Mouse (Mus musculus): ENCODE data around the gene Sh3rf3. TPM values are rescaled to one million over a fixed set of nuclear protein-coding genes. Genes with fewer than 3 reads are reported as not detected.
"Not testable (repeated sequence)": the region's sequence is repeated elsewhere in the genome, so short reads cannot be mapped to it uniquely, and the experiment has no call there.

Gene Sh3rf3
- total RNA-seq, 1 experiment, result 1.6 TPM

DNA sequence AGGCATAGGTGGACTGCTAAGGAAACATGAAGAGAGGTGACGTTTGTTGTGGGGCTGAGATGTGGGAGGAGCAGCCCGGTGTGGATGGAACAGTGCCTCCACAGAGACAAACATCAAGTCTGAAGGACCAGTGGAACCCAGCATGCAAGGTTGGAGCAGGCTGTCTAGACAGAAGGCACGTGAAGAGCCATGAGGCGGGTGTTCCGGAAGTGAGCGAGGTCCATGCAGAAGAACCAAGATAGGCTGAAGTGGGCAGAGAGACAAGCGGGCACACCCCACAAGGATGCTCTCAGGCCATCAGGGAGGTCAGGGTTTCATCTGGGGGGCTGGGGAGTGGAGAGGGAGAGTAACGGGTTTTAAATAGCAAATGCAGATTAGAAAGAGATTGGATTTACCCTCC, 278.4 kb downstream of the Sh3rf3 start:
- Histone ChIP-seq H3K27ac (ENCODE audit: insufficient read depth, low read depth, low read length, poor library complexity, severe bottlenecking) (no peak overlapping the region), H3K4me1 (ENCODE audit: control insufficient read depth in 2 of 2, insufficient read depth in 2 of 2, low read length in 2 of 2, poor library complexity in 1 of 2) (no peaks in the 10 kb centered on the region)
- in situ Hi-C loops (cut with MboI; ENCODE audit: low sequenced_read_pairs in 2 of 2, unreplicated experiment in 2 of 2), result no loop called here

DNA sequence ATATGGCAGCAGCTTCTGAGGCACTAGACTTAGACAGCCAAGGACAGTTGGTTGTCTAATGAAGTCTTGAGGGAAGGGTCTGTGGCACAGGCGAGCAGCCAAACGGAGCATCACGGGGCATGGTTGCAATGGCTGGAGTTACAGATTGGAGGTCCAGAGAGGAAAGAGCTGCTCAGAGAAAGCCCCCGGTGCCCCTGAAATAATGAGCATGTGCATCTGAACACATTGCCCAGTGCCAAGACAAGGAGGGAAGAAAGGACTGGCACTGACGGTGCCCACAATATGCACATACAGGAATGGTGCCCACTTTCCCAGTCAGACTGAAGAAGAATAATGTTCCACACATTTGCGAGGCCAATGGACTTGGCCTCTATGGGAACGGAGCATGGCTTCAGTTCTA, 278.8 kb downstream of the Sh3rf3 start:
- Histone ChIP-seq H3K36me3 (ENCODE audit: control insufficient read depth, insufficient read depth, low read length, poor library complexity, severe bottlenecking) (no peaks in the 10 kb centered on the region), H3K4me3 (ENCODE audit: insufficient read depth in 1 of 2, low read depth in 1 of 2, low read length in 2 of 2, poor library complexity in 1 of 2, severe bottlenecking in 1 of 2) (no peak overlapping the region), H3K9ac (ENCODE audit: insufficient read depth, low read depth, low read length, poor library complexity, severe bottlenecking) (no peak overlapping the region), H3K9me3 (ENCODE audit: control insufficient read depth, insufficient read depth, low read depth, low read length) (no peaks in the 10 kb centered on the region), H3K4me1 (ENCODE audit: control insufficient read depth in 2 of 2, insufficient read depth in 2 of 2, low read length in 2 of 2, poor library complexity in 1 of 2) (no peaks in the 10 kb centered on the region), H3K27ac (ENCODE audit: insufficient read depth, low read depth, low read length, poor library complexity, severe bottlenecking) (no peak overlapping the region)
- TF ChIP-seq ZC3H11A (IDR thresholded peaks at IDR 0.05; ENCODE audit: borderline replicate concordance, low read depth, low read length), result no peak
- no peak for TF ChIP-seq ZNF384 (IDR thresholded peaks at IDR 0.05; ENCODE audit: low read depth, low read length)
- in situ Hi-C loops (cut with MboI; ENCODE audit: low sequenced_read_pairs in 2 of 2, unreplicated experiment in 2 of 2), result no loop called here
- DNase-seq (ENCODE audit: low read depth, low spot score), result no peak

More for the DNA sequence above, 278.4 kb downstream of the Sh3rf3 start:
- Histone ChIP-seq H3K36me3 (ENCODE audit: control insufficient read depth, insufficient read depth, low read length, poor library complexity, severe bottlenecking) (no peaks in the 10 kb centered on the region), H3K9me3 (ENCODE audit: control insufficient read depth, insufficient read depth, low read depth, low read length) (no peaks in the 10 kb centered on the region), H3K9ac (ENCODE audit: insufficient read depth, low read depth, low read length, poor library complexity, severe bottlenecking) (no peak overlapping the region), H3K4me3 (ENCODE audit: insufficient read depth in 1 of 2, low read depth in 1 of 2, low read length in 2 of 2, poor library complexity in 1 of 2, severe bottlenecking in 1 of 2) (no peak overlapping the region)
- DNase-seq (ENCODE audit: low read depth, low spot score), result no peak
- no peak for TF ChIP-seq ZNF384 (IDR thresholded peaks at IDR 0.05; ENCODE audit: low read depth, low read length)
- TF ChIP-seq HCFC1 (IDR thresholded peaks at IDR 0.05; ENCODE audit: borderline replicate concordance, insufficient read depth, low read length), result no peak
- TF ChIP-seq CHD2 (IDR thresholded peaks at IDR 0.05; ENCODE audit: low read depth, low read length), result no peak
- no peak for TF ChIP-seq MAFK (IDR thresholded peaks at IDR 0.05; ENCODE audit: insufficient read depth, low read depth, low read length)
- no peak for TF ChIP-seq ZC3H11A (IDR thresholded peaks at IDR 0.05; ENCODE audit: borderline replicate concordance, low read depth, low read length)

- H3K4me1 ChIP-seq (ENCODE audit: control insufficient read depth in 2 of 2, insufficient read depth in 2 of 2, low read length in 2 of 2, poor library complexity in 1 of 2); H3K27ac ChIP-seq (ENCODE audit: insufficient read depth, low read depth, low read length, poor library complexity, severe bottlenecking); H3K9me3 ChIP-seq (ENCODE audit: control insufficient read depth, insufficient read depth, low read depth, low read length); in situ Hi-C loops (cut with MboI; ENCODE audit: low sequenced_read_pairs in 2 of 2, unreplicated experiment in 2 of 2); DNase-seq (ENCODE audit: low read depth, low spot score); H3K9ac ChIP-seq (ENCODE audit: insufficient read depth, low read depth, low read length, poor library complexity, severe bottlenecking); H3K36me3 ChIP-seq (ENCODE audit: control insufficient read depth, insufficient read depth, low read length, poor library complexity, severe bottlenecking); H3K4me3 ChIP-seq (ENCODE audit: insufficient read depth in 1 of 2, low read depth in 1 of 2, low read length in 2 of 2, poor library complexity in 1 of 2, severe bottlenecking in 1 of 2): not testable (repeated sequence)
Observed at GRCm38 (mm10) chr10:59103076-59103475, 289.9 kb downstream of the Sh3rf3 start.

DNA sequence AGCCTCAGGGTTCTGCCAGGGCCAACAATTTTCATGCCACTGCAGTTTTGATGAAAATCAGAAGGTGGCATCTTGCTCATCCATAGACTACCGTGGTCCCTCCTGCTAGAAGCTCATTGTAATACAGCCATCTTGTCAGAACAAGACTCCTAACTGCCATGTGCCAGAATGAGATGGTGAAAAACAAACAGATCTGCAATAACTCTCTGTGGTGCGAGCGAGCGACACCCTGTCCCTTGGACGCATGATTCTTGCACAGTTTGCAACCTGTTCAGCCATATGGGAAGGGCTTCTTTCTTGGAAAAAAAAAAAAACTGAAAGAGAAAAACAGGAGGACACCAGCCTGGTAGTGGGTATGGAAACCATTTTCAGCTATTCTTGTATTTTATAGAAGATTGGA, 291.5 kb downstream of the Sh3rf3 start:
- no peak for DNase-seq (ENCODE audit: low read depth, low spot score)
- in situ Hi-C loops (cut with MboI; ENCODE audit: low sequenced_read_pairs in 2 of 2, unreplicated experiment in 2 of 2), result no loop called here
- H3K9ac ChIP-seq (ENCODE audit: insufficient read depth, low read depth, low read length, poor library complexity, severe bottlenecking), result no peak overlapping the region
- H3K4me1 ChIP-seq (ENCODE audit: control insufficient read depth in 2 of 2, insufficient read depth in 2 of 2, low read length in 2 of 2, poor library complexity in 1 of 2), result peaks cover 0 to 6% of the 10 kb centered on the region in 2 experiments; a peak in 1 of 4 replicates
- H3K4me3 ChIP-seq (ENCODE audit: insufficient read depth in 1 of 2, low read depth in 1 of 2, low read length in 2 of 2, poor library complexity in 1 of 2, severe bottlenecking in 1 of 2), result no peak overlapping the region
- TF ChIP-seq MAFK (IDR thresholded peaks at IDR 0.05; ENCODE audit: insufficient read depth, low read depth, low read length) (no peak), CHD2 (IDR thresholded peaks at IDR 0.05; ENCODE audit: low read depth, low read length) (no peak), ZC3H11A (IDR thresholded peaks at IDR 0.05; ENCODE audit: borderline replicate concordance, low read depth, low read length) (no peak), HCFC1 (IDR thresholded peaks at IDR 0.05; ENCODE audit: borderline replicate concordance, insufficient read depth, low read length) (no peak)
- H3K36me3 ChIP-seq (ENCODE audit: control insufficient read depth, insufficient read depth, low read length, poor library complexity, severe bottlenecking), result no peaks in the 10 kb centered on the region
- H3K9me3 ChIP-seq (ENCODE audit: control insufficient read depth, insufficient read depth, low read depth, low read length), result no peaks in the 10 kb centered on the region
- no peak overlapping the region for H3K27ac ChIP-seq (ENCODE audit: insufficient read depth, low read depth, low read length, poor library complexity, severe bottlenecking)

DNA sequence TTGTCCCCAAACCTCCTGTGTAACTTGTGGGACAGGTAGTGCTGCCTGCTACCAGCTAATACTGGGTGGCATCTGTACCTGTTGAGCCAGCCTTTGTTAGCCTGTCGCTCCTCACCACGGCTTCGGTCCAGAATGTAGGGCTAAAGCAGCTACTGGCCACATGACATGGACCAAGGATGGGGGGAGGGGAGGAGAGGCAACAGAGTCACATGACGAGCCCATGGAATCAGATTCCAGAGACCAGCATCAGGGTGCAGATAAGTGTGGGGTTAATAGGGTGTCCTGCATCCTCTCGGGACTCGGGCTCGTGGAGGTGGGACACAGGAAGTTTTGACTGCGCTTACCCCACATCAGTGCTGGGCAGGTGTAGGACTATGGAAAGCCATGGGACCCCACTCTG, 292.7 kb downstream of the Sh3rf3 start:
- no peak for DNase-seq (ENCODE audit: low read depth, low spot score)
- Histone ChIP-seq H3K9me3 (ENCODE audit: control insufficient read depth, insufficient read depth, low read depth, low read length) (no peaks in the 10 kb centered on the region), H3K9ac (ENCODE audit: insufficient read depth, low read depth, low read length, poor library complexity, severe bottlenecking) (no peak overlapping the region), H3K27ac (ENCODE audit: insufficient read depth, low read depth, low read length, poor library complexity, severe bottlenecking) (no peak overlapping the region), H3K4me1 (ENCODE audit: control insufficient read depth in 2 of 2, insufficient read depth in 2 of 2, low read length in 2 of 2, poor library complexity in 1 of 2) (peaks cover 0 to 6% of the 10 kb centered on the region in 2 experiments; a peak in 1 of 4 replicates), H3K4me3 (ENCODE audit: insufficient read depth in 1 of 2, low read depth in 1 of 2, low read length in 2 of 2, poor library complexity in 1 of 2, severe bottlenecking in 1 of 2) (no peak overlapping the region), H3K36me3 (ENCODE audit: control insufficient read depth, insufficient read depth, low read length, poor library complexity, severe bottlenecking) (no peaks in the 10 kb centered on the region)
- no peak for TF ChIP-seq MAFK (IDR thresholded peaks at IDR 0.05; ENCODE audit: insufficient read depth, low read depth, low read length)
- no peak for TF ChIP-seq CHD2 (IDR thresholded peaks at IDR 0.05; ENCODE audit: low read depth, low read length)
- no peak for TF ChIP-seq HCFC1 (IDR thresholded peaks at IDR 0.05; ENCODE audit: borderline replicate concordance, insufficient read depth, low read length)
- TF ChIP-seq ZC3H11A (IDR thresholded peaks at IDR 0.05; ENCODE audit: borderline replicate concordance, low read depth, low read length), result no peak
- TF ChIP-seq ZNF384 (IDR thresholded peaks at IDR 0.05; ENCODE audit: low read depth, low read length), result no peak
- in situ Hi-C loops (cut with MboI; ENCODE audit: low sequenced_read_pairs in 2 of 2, unreplicated experiment in 2 of 2), result no loop called here
